Mouse (Mus musculus): Measurements from ENCODE around the gene Pamr1.

DNA sequence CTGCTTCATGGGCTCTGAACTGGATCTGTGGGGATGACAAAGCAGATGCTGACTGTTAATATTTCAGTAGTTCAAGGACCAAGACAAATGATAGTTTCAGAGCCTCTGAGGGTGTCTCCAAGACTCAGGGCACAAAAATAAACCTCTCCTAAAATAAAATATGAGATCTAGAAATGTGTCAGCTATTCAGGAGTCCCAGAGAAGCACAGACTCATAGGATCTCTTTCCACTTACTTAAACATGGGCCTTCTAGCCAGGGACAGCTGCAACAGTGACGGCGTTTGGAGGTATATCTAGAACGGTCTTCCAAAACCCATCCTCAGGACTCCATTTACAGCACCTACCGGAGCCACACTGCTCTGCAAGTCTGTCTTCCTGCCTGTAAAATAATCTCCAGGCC lies 60.7 kb downstream of the Pamr1 start:
- no peak for TF ChIP-seq CTCF (IDR thresholded peaks at IDR 0.05; ENCODE audit: low read depth, low read length)
- no peak for TF ChIP-seq POLR2A (IDR thresholded peaks at IDR 0.05; ENCODE audit: extremely low read depth, insufficient read depth, low read length)
